Mouse (Mus musculus): ENCODE data around the gene Asb1. TPM values are rescaled to one million over a fixed set of nuclear protein-coding genes. Genes with fewer than 3 reads are reported as not detected.

The Asb1 gene
- polyA plus RNA-seq, 1 experiment from 2014 or later: 9.8 TPM

DNA sequence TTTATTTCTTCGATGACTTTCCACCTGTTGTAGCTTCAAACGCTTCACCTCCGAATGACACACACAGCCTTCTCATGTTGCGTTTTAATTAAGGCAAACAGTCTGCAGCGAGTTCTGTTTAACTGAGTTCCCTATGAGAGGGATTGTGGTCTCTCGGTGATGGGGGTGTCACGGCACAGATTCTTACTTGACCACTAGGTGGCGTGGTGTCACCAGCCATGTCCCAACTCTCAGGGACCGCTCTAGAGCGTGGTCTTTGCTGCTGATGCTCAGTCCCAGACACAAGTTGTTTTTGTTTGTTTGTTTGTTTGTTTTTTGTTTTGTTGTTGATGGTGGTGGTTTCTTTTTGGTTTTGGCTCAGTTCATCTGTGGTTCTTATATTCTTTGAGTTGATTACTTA lies 16.6 kb upstream of the Asb1 start:
- DNase-seq (ENCODE audit: low spot score, missing footprints) (peak; percentile 93), ATAC-seq (ENCODE audit: low FRiP score) (peak; percentile 72; the same call in 1 of the 2 replicates)
- H3K36me3 ChIP-seq (ENCODE audit: control insufficient read depth, insufficient read depth, low read length): no peaks in the 10 kb centered on the region; the same call in none of the 2 replicates
- no peaks in the 10 kb centered on the region for H3K4me1 ChIP-seq (ENCODE audit: control insufficient read depth, insufficient read depth, low read length)
- WGBS: 16% methylated on average over 10 of the region's 10 CpGs
- no peak overlapping the region for H3K4me2 ChIP-seq
- H3K27me3 ChIP-seq (ENCODE audit: control insufficient read depth, insufficient read depth, low read length): no peaks in the 10 kb centered on the region
- no peak overlapping the region for H3K4me3 ChIP-seq (ENCODE audit: low read depth, low read length)
- H3K9ac ChIP-seq (ENCODE audit: low read length): no peak overlapping the region
- no peaks in the 10 kb centered on the region for H3K9me3 ChIP-seq (ENCODE audit: control insufficient read depth, low read length)
- H3K27ac ChIP-seq (ENCODE audit: low read depth, low read length): no peak overlapping the region

DNA sequence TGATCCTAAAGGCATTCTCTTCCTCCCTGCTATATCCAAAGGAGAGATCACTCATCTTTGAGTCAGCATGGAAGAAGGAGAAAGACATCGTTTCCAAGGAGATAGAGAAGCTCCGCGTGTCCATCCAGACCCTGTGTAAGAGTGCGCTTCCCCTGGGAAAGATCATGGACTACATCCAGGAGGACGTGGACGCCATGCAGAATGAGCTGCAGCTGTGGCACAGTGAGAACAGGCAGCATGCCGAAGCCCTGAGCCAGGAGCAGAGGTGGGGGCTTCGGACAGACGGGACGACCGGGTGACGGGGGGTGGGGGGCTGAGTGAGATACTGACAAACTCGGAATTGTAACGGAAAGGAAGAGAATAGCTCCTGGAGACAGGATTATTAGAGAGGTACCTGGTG lies 14.5 kb upstream of the Asb1 start:
- ATAC-seq (ENCODE audit: low FRiP score): no peak
- H3K4me2 ChIP-seq: no peak overlapping the region
- no peaks in the 10 kb centered on the region for H3K4me1 ChIP-seq (ENCODE audit: control insufficient read depth, insufficient read depth, low read length)
- no peak for DNase-seq (ENCODE audit: low spot score, missing footprints)
- H3K27ac ChIP-seq (ENCODE audit: low read depth, low read length): no peak overlapping the region
- no peaks in the 10 kb centered on the region for H3K27me3 ChIP-seq (ENCODE audit: control insufficient read depth, insufficient read depth, low read length)
- H3K9ac ChIP-seq (ENCODE audit: low read length): no peak overlapping the region
- WGBS: 89% methylated on average over 14 of the region's 14 CpGs
- no peaks in the 10 kb centered on the region; the same call in none of the 2 replicates for H3K36me3 ChIP-seq (ENCODE audit: control insufficient read depth, insufficient read depth, low read length)
- no peaks in the 10 kb centered on the region for H3K9me3 ChIP-seq (ENCODE audit: control insufficient read depth, low read length)
- no peak overlapping the region for H3K4me3 ChIP-seq (ENCODE audit: low read depth, low read length)

DNA sequence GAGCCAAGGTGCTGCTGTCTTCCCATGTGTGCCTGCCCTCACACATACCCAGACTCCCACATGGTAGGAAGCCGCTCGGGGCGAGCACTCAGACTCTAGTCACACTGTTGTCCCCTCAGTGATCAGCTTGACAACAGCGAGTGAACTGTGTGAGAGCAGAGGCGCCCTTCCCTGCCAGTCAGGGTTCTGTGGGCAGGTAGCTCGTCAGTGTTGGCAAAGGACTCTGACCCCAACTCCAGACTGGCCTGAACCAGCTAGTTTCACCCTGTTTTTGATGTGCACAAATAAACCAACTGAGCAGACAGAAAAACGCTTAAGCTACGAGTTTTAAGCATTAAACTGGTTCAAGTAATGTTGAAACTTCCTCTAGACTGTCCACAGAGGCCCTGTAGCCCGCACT lies 10.2 kb upstream of the Asb1 start:
- Histone ChIP-seq H3K4me3 (ENCODE audit: low read depth, low read length) (no peak overlapping the region), H3K27ac (ENCODE audit: low read depth, low read length) (no peak overlapping the region), H3K27me3 (ENCODE audit: control insufficient read depth, insufficient read depth, low read length) (no peaks in the 10 kb centered on the region), H3K36me3 (ENCODE audit: control insufficient read depth, insufficient read depth, low read length) (no peaks in the 10 kb centered on the region; the same call in 1 of the 2 replicates), H3K4me2 (no peak overlapping the region), H3K4me1 (ENCODE audit: control insufficient read depth, insufficient read depth, low read length) (no peaks in the 10 kb centered on the region), H3K9ac (ENCODE audit: low read length) (no peak overlapping the region), H3K9me3 (ENCODE audit: control insufficient read depth, low read length) (no peaks in the 10 kb centered on the region)
- ATAC-seq (ENCODE audit: low FRiP score): no peak
- DNase-seq (ENCODE audit: low spot score, missing footprints): no peak
- WGBS: 89% methylated on average over 9 of the region's 9 CpGs

- no peaks in the 10 kb centered on the region for H3K9me3 ChIP-seq (ENCODE audit: control insufficient read depth, low read length)
These were observed 8.1 kb upstream of the Asb1 start for GRCm38 (mm10) chr1:91532243-91532642.

DNA sequence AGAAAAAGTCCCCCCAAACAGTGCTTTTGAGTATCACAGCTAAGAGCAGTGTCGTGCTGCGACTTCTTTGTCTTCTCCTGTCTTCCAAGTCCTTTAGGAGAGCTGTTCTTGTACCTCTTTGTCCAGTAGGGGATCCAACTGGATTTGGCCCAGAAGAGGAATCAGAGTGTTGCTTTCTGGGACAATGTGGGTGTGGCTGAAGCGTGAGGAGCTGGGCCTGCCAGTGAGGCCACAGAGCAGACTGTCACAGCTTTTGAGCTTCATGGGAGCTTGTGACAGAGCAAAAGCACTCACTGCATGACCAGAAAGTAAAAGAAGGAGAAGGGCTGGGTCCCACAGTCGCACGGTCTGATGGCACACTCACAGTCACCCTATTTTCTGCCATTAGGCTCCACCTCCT lies 7.5 kb upstream of the Asb1 start:
- no peak for DNase-seq (ENCODE audit: low spot score, missing footprints)
- Histone ChIP-seq H3K4me1 (ENCODE audit: control insufficient read depth, insufficient read depth, low read length) (no peaks in the 10 kb centered on the region), H3K27me3 (ENCODE audit: control insufficient read depth, insufficient read depth, low read length) (no peaks in the 10 kb centered on the region), H3K36me3 (ENCODE audit: control insufficient read depth, insufficient read depth, low read length) (no peaks in the 10 kb centered on the region; the same call in 1 of the 2 replicates), H3K4me2 (no peak overlapping the region), H3K4me3 (ENCODE audit: low read depth, low read length) (no peak overlapping the region), H3K9me3 (ENCODE audit: control insufficient read depth, low read length) (no peaks in the 10 kb centered on the region), H3K9ac (ENCODE audit: low read length) (no peak overlapping the region), H3K27ac (ENCODE audit: low read depth, low read length) (no peak overlapping the region)
- WGBS: 87% methylated on average over 5 of the region's 5 CpGs
- ATAC-seq (ENCODE audit: low FRiP score): no peak

More at GRCm38 (mm10) chr1:91532243-91532642, 8.1 kb upstream of the Asb1 start:
- no peak overlapping the region for H3K4me2 ChIP-seq
- ATAC-seq (ENCODE audit: low FRiP score) (no peak), DNase-seq (ENCODE audit: low spot score, missing footprints) (no peak)
- no peaks in the 10 kb centered on the region for H3K27me3 ChIP-seq (ENCODE audit: control insufficient read depth, insufficient read depth, low read length)
- H3K4me1 ChIP-seq (ENCODE audit: control insufficient read depth, insufficient read depth, low read length): no peaks in the 10 kb centered on the region
- no peak overlapping the region for H3K27ac ChIP-seq (ENCODE audit: low read depth, low read length)
- H3K36me3 ChIP-seq (ENCODE audit: control insufficient read depth, insufficient read depth, low read length): no peaks in the 10 kb centered on the region; the same call in 1 of the 2 replicates
- WGBS: 92% methylated on average over 4 of the region's 4 CpGs
- H3K4me3 ChIP-seq (ENCODE audit: low read depth, low read length): no peak overlapping the region
- H3K9ac ChIP-seq (ENCODE audit: low read length): no peak overlapping the region

DNA sequence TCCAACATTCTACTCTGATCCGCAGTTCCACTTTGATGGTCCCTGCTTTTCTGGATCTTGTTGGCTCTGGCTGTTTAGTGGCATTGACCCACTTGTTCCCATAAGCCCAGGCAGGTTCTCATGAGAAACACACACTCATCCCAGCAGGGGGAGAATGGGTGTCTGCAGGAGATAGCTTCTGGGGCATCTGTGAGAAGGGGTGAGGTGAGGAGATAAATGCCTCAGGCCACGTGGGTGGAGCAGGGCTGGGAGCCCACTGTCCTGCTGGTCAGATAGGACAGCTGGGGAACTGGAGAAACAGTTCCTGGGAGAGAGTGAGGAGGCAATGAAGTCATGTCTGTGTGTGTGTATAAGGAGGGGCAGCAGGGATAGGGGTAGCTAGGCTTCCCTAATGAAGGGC lies 6.9 kb upstream of the Asb1 start:
- Histone ChIP-seq H3K9me3 (ENCODE audit: control insufficient read depth, low read length) (no peaks in the 10 kb centered on the region), H3K27ac (ENCODE audit: low read depth, low read length) (no peak overlapping the region), H3K4me1 (ENCODE audit: control insufficient read depth, insufficient read depth, low read length) (no peaks in the 10 kb centered on the region), H3K4me3 (ENCODE audit: low read depth, low read length) (no peak overlapping the region), H3K36me3 (ENCODE audit: control insufficient read depth, insufficient read depth, low read length) (no peaks in the 10 kb centered on the region), H3K9ac (ENCODE audit: low read length) (no peak overlapping the region), H3K4me2 (no peak overlapping the region), H3K27me3 (ENCODE audit: control insufficient read depth, insufficient read depth, low read length) (no peaks in the 10 kb centered on the region)
- no peak for DNase-seq (ENCODE audit: low spot score, missing footprints)
- 71% methylated on average over 2 of the region's 2 CpGs for WGBS
- no peak for ATAC-seq (ENCODE audit: low FRiP score)

GRCm38 (mm10) chr1:91533961-91534723 lies 6.2 kb upstream of the Asb1 start:
- ATAC-seq (ENCODE audit: low FRiP score): no peak
- Histone ChIP-seq H3K4me2 (no peak overlapping the region), H3K36me3 (ENCODE audit: control insufficient read depth, insufficient read depth, low read length) (no peaks in the 10 kb centered on the region), H3K4me3 (ENCODE audit: low read depth, low read length) (no peak overlapping the region), H3K27ac (ENCODE audit: low read depth, low read length) (no peak overlapping the region), H3K4me1 (ENCODE audit: control insufficient read depth, insufficient read depth, low read length) (no peaks in the 10 kb centered on the region), H3K27me3 (ENCODE audit: control insufficient read depth, insufficient read depth, low read length) (no peaks in the 10 kb centered on the region), H3K9me3 (ENCODE audit: control insufficient read depth, low read length) (no peaks in the 10 kb centered on the region), H3K9ac (ENCODE audit: low read length) (no peak overlapping the region)
- no peak for DNase-seq (ENCODE audit: low spot score, missing footprints)
- 80% methylated on average over 19 of the region's 19 CpGs for WGBS

- H3K27ac ChIP-seq (ENCODE audit: low read depth, low read length): no peak overlapping the region
- no peak overlapping the region for H3K9ac ChIP-seq (ENCODE audit: low read length)
- H3K4me2 ChIP-seq: no peak overlapping the region
- peaks cover 3% of the 10 kb centered on the region; the same call in 1 of the 2 replicates for H3K27me3 ChIP-seq (ENCODE audit: control insufficient read depth, insufficient read depth, low read length)
- ATAC-seq (ENCODE audit: low FRiP score): no peak
- no peaks in the 10 kb centered on the region for H3K36me3 ChIP-seq (ENCODE audit: control insufficient read depth, insufficient read depth, low read length)
- DNase-seq (ENCODE audit: low spot score, missing footprints): no peak
- 19% methylated on average over 22 of the region's 22 CpGs for WGBS
- H3K9me3 ChIP-seq (ENCODE audit: control insufficient read depth, low read length): no peaks in the 10 kb centered on the region
- H3K4me3 ChIP-seq (ENCODE audit: low read depth, low read length): no peak overlapping the region
- H3K4me1 ChIP-seq (ENCODE audit: control insufficient read depth, insufficient read depth, low read length): peaks cover 9% of the 10 kb centered on the region
These were observed 2.4 kb upstream of the Asb1 start for GRCm38 (mm10) chr1:91537786-91538569.

DNA sequence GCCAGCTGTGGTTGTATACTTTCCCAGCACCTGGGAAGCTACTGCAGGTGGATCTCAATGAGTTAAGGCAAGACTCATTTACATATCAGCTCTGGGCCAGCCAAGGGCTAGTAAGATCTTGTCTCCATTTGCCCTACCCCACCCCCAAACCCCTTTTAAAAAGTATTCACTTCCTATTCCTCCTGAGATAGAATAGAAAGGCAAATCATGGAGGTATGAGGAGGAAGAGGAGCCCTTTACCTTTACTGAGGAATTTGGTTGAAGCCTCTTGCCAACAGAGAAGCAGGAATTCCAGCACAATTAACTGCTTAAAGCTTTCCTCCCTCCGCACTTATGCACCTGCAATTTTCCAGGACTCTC lies 1.8 kb upstream of the Asb1 start:
- 48% methylated on average over 1 of the region's 1 CpGs for WGBS
- no peak for ATAC-seq (ENCODE audit: low FRiP score)
- H3K4me3 ChIP-seq (ENCODE audit: low read depth, low read length): no peak overlapping the region

More for the DNA sequence above, 1.8 kb upstream of the Asb1 start:
- Histone ChIP-seq H3K36me3 (ENCODE audit: control insufficient read depth, insufficient read depth, low read length) (no peaks in the 10 kb centered on the region), H3K9ac (ENCODE audit: low read length) (no peak overlapping the region), H3K9me3 (ENCODE audit: control insufficient read depth, low read length) (no peaks in the 10 kb centered on the region), H3K4me2 (no peak overlapping the region), H3K27me3 (ENCODE audit: control insufficient read depth, insufficient read depth, low read length) (peaks cover 3% of the 10 kb centered on the region; the same call in 1 of the 2 replicates), H3K4me1 (ENCODE audit: control insufficient read depth, insufficient read depth, low read length) (peaks cover 9% of the 10 kb centered on the region), H3K27ac (ENCODE audit: low read depth, low read length) (no peak overlapping the region)
- DNase-seq (ENCODE audit: low spot score, missing footprints): no peak

Data from midbrain, embryonic 11.5 days (tissue).